Mouse (Mus musculus): ENCODE measurements around the gene Pp2d1. TPM values are rescaled to one million over a fixed set of nuclear protein-coding genes. Genes with fewer than 3 reads are reported as not detected.
"Not testable (repeated sequence)": the region's sequence is repeated elsewhere in the genome, so short reads cannot be mapped to it uniquely, and the experiment has no call there.

Pp2d1 gene
- polyA plus RNA-seq, 1 experiment from 2014 or later: 0.48 TPM

GRCm38 (mm10) chr17:53578249-53578648 lies 39.0 kb upstream of the Pp2d1 start:
- H3K36me3 ChIP-seq (replicated peaks; ENCODE audit: control insufficient read depth, insufficient read depth): no peaks in the 10 kb centered on the region
- no peaks in the 10 kb centered on the region for H3K27me3 ChIP-seq (ENCODE audit: control insufficient read depth, insufficient read depth, low read length)
- H3K9me3 ChIP-seq (ENCODE audit: control insufficient read depth, low read length): no peaks in the 10 kb centered on the region
- H3K9ac ChIP-seq: no peak overlapping the region
- no peak overlapping the region for H3K4me2 ChIP-seq (replicated peaks)
- no peak for DNase-seq (ENCODE audit: low spot score)
- no peaks in the 10 kb centered on the region for H3K4me1 ChIP-seq (replicated peaks; ENCODE audit: control insufficient read depth, insufficient read depth, low read length)
- WGBS: 82% methylated on average over 6 of the region's 6 CpGs
- no peak overlapping the region for H3K27ac ChIP-seq
- ATAC-seq (ENCODE audit: low FRiP score): no peak
- H3K4me3 ChIP-seq (replicated peaks; ENCODE audit: low read length): no peak overlapping the region

DNA sequence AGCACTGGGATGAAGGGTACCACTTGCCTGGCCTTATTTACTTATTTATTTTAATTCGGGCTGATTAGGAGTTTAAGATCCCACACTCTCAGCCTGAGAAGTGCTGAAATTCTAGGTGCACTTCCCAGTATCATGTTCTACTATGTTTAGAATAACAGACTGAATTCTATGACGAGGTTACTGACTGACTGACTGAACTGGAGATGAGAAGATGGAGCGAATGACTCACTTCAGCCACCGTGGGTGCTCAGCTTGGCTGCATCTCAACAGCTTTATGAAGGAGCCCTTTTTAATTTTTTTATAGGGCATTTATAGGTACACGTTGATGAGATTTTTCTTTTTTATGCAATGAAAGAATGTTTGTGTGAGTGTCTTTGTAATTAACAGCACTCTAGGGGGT lies 38.5 kb upstream of the Pp2d1 start:
- Histone ChIP-seq H3K36me3 (replicated peaks; ENCODE audit: control insufficient read depth, insufficient read depth) (no peaks in the 10 kb centered on the region), H3K9ac (no peak overlapping the region), H3K27me3 (ENCODE audit: control insufficient read depth, insufficient read depth, low read length) (no peaks in the 10 kb centered on the region), H3K4me3 (replicated peaks; ENCODE audit: low read length) (no peak overlapping the region), H3K4me1 (replicated peaks; ENCODE audit: control insufficient read depth, insufficient read depth, low read length) (no peaks in the 10 kb centered on the region), H3K4me2 (replicated peaks) (no peak overlapping the region), H3K9me3 (ENCODE audit: control insufficient read depth, low read length) (no peaks in the 10 kb centered on the region), H3K27ac (no peak overlapping the region)
- DNase-seq (ENCODE audit: low spot score) (no peak), ATAC-seq (ENCODE audit: low FRiP score) (no peak)
- 87% methylated on average over 5 of the region's 5 CpGs for WGBS

GRCm38 (mm10) chr17:53577151-53577550 lies 37.9 kb upstream of the Pp2d1 start:
- Histone ChIP-seq H3K27me3 (ENCODE audit: control insufficient read depth, insufficient read depth, low read length) (no peaks in the 10 kb centered on the region), H3K9ac (no peak overlapping the region), H3K4me2 (replicated peaks) (no peak overlapping the region), H3K4me1 (replicated peaks; ENCODE audit: control insufficient read depth, insufficient read depth, low read length) (no peaks in the 10 kb centered on the region), H3K4me3 (replicated peaks; ENCODE audit: low read length) (no peak overlapping the region), H3K9me3 (ENCODE audit: control insufficient read depth, low read length) (no peaks in the 10 kb centered on the region), H3K27ac (no peak overlapping the region), H3K36me3 (replicated peaks; ENCODE audit: control insufficient read depth, insufficient read depth) (no peaks in the 10 kb centered on the region)
- ATAC-seq (ENCODE audit: low FRiP score): no peak
- 81% methylated on average over 2 of the region's 2 CpGs for WGBS
- no peak for DNase-seq (ENCODE audit: low spot score)

GRCm38 (mm10) chr17:53573019-53573556 lies 33.8 kb upstream of the Pp2d1 start:
- H3K4me1 ChIP-seq (replicated peaks; ENCODE audit: control insufficient read depth, insufficient read depth, low read length): peaks cover 22% of the 10 kb centered on the region
- no peaks in the 10 kb centered on the region for H3K36me3 ChIP-seq (replicated peaks; ENCODE audit: control insufficient read depth, insufficient read depth)
- ATAC-seq (ENCODE audit: low FRiP score) (no peak), DNase-seq (ENCODE audit: low spot score) (no peak)
- H3K4me2 ChIP-seq (replicated peaks): no peak overlapping the region
- H3K9me3 ChIP-seq (ENCODE audit: control insufficient read depth, low read length): no peaks in the 10 kb centered on the region
- H3K4me3 ChIP-seq (replicated peaks; ENCODE audit: low read length): no peak overlapping the region
- H3K27ac ChIP-seq: no peak overlapping the region
- WGBS: 80% methylated on average over 4 of the region's 4 CpGs
- no peak overlapping the region for H3K9ac ChIP-seq
- no peaks in the 10 kb centered on the region for H3K27me3 ChIP-seq (ENCODE audit: control insufficient read depth, insufficient read depth, low read length)

DNA sequence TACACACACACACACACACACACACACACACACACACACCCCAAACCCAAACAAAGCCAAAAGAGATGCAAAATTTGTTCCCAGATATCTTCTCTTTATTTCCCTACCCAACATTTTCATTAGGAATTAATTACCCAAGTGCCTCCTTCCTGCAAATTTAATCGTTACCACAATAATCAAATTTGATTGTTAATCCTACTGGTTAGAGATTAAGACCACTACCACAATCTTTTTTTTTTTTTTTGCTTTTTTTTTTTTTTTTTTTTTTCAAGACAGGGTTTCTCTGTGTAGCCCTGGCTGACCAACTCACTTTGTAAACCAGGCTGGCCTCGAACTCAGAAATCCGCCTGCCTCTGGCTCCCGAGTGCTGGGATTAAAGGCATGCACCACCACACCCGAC lies 31.7 kb upstream of the Pp2d1 start:
- not testable (repeated sequence) for ATAC-seq (ENCODE audit: low FRiP score); H3K4me2 ChIP-seq (replicated peaks); H3K9me3 ChIP-seq (ENCODE audit: control insufficient read depth, low read length); H3K27me3 ChIP-seq (ENCODE audit: control insufficient read depth, insufficient read depth, low read length); H3K27ac ChIP-seq; H3K4me3 ChIP-seq (replicated peaks; ENCODE audit: low read length); DNase-seq (ENCODE audit: low spot score); H3K9ac ChIP-seq; H3K36me3 ChIP-seq (replicated peaks; ENCODE audit: control insufficient read depth, insufficient read depth)
- peaks cover 27% of the 10 kb centered on the region for H3K4me1 ChIP-seq (replicated peaks; ENCODE audit: control insufficient read depth, insufficient read depth, low read length)
- WGBS: 90% methylated on average over 5 of the region's 5 CpGs

- H3K36me3 ChIP-seq (replicated peaks; ENCODE audit: control insufficient read depth, insufficient read depth): no peaks in the 10 kb centered on the region
- H3K27ac ChIP-seq: 0 out of 2 replicates have a peak overlapping the region, but pooled peaks have one; percentile 24
- no peak overlapping the region for H3K4me3 ChIP-seq (replicated peaks; ENCODE audit: low read length)
- no peaks in the 10 kb centered on the region for H3K27me3 ChIP-seq (ENCODE audit: control insufficient read depth, insufficient read depth, low read length)
- 34% methylated on average over 10 of the region's 10 CpGs for WGBS
- no peak overlapping the region for H3K9ac ChIP-seq
- H3K4me1 ChIP-seq (replicated peaks; ENCODE audit: control insufficient read depth, insufficient read depth, low read length): peaks cover 29% of the 10 kb centered on the region
- H3K9me3 ChIP-seq (ENCODE audit: control insufficient read depth, low read length): no peaks in the 10 kb centered on the region
- no peak overlapping the region for H3K4me2 ChIP-seq (replicated peaks)
- no peak for ATAC-seq (ENCODE audit: low FRiP score)
- no peak for DNase-seq (ENCODE audit: low spot score)
Measured at GRCm38 (mm10) chr17:53570361-53570875, 31.2 kb upstream of the Pp2d1 start.

GRCm38 (mm10) chr17:53569829-53570228 lies 30.6 kb upstream of the Pp2d1 start:
- peaks cover 29% of the 10 kb centered on the region for H3K4me1 ChIP-seq (replicated peaks; ENCODE audit: control insufficient read depth, insufficient read depth, low read length)
- H3K27me3 ChIP-seq (ENCODE audit: control insufficient read depth, insufficient read depth, low read length): no peaks in the 10 kb centered on the region
- no peak overlapping the region for H3K4me3 ChIP-seq (replicated peaks; ENCODE audit: low read length)
- DNase-seq (ENCODE audit: low spot score) (peak; percentile 44), ATAC-seq (ENCODE audit: low FRiP score) (no peak)
- H3K9me3 ChIP-seq (ENCODE audit: control insufficient read depth, low read length): no peaks in the 10 kb centered on the region
- H3K27ac ChIP-seq: no peak overlapping the region
- H3K9ac ChIP-seq: no peak overlapping the region
- no peaks in the 10 kb centered on the region for H3K36me3 ChIP-seq (replicated peaks; ENCODE audit: control insufficient read depth, insufficient read depth)
- H3K4me2 ChIP-seq (replicated peaks): peak overlapping the region; percentile 28
- 50% methylated on average over 6 of the region's 6 CpGs for WGBS

DNA sequence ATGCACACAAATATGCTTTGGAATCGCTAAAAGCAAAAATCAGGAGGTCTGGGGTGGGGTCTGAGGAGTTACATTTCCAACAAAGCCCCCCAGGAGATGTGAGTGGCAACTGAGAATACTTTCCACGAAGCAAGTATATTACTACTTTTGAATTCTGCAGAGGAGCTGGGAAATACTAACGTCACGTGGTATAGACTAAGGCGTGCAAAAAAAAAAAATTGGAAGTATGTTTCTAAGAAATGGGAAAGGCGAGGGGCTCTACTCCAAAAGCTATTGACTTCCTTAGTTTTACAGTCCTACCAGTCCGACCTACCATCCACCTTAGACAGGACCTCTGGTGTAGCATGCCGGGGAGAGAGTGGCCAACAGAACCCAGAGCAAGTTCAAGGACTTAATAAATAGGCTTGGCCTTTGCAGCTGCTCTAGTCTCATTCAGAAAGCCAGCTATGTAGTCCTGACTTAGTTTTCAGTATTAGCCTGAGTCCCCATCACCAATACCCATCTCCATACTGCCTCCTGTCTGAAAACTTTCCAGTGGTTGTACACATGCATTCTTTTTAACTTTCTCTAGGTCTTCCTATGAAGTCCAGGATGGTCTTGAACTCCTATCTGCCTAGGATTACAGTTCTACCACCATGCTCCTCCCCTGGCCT lies 29.6 kb upstream of the Pp2d1 start:
- Histone ChIP-seq H3K9me3 (ENCODE audit: control insufficient read depth, low read length) (no peaks in the 10 kb centered on the region), H3K27me3 (ENCODE audit: control insufficient read depth, insufficient read depth, low read length) (no peaks in the 10 kb centered on the region), H3K4me2 (replicated peaks) (peak overlapping the region; percentile 84), H3K27ac (peak overlapping the region; percentile 96), H3K4me3 (replicated peaks; ENCODE audit: low read length) (peak overlapping the region; percentile 94), H3K9ac (peak overlapping the region; percentile 95), H3K36me3 (replicated peaks; ENCODE audit: control insufficient read depth, insufficient read depth) (no peaks in the 10 kb centered on the region), H3K4me1 (replicated peaks; ENCODE audit: control insufficient read depth, insufficient read depth, low read length) (peaks cover 29% of the 10 kb centered on the region)
- DNase-seq (ENCODE audit: low spot score): no peak
- WGBS: 31% methylated on average over 8 of the region's 8 CpGs
- ATAC-seq (ENCODE audit: low FRiP score): no peak

DNA sequence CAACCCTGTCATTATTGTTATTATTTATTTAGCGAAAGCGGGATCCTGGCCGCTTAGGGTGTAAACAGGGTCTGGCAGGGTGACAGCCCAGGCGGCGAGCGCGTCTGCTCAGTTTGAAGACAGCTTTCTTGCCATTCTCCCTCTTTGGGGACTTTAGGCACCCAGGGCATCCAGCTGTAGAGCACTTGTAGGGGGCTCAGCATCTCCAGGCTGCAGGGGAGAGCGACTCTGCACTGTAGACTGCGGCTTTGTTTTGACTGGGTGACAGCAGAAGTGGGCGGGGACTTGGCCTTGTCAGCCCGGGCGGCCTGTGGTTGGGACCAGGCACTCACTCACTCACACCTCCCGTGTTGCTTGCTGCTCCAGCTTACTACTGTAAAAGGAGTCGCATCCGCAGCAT lies 28.9 kb upstream of the Pp2d1 start:
- Histone ChIP-seq H3K27ac (peak overlapping the region; percentile 96), H3K36me3 (replicated peaks; ENCODE audit: control insufficient read depth, insufficient read depth) (no peaks in the 10 kb centered on the region), H3K4me2 (replicated peaks) (peak overlapping the region; percentile 84), H3K9me3 (ENCODE audit: control insufficient read depth, low read length) (no peaks in the 10 kb centered on the region), H3K27me3 (ENCODE audit: control insufficient read depth, insufficient read depth, low read length) (no peaks in the 10 kb centered on the region), H3K4me3 (replicated peaks; ENCODE audit: low read length) (peak overlapping the region; percentile 94), H3K4me1 (replicated peaks; ENCODE audit: control insufficient read depth, insufficient read depth, low read length) (peaks cover 29% of the 10 kb centered on the region), H3K9ac (peak overlapping the region; percentile 95)
- under 1% methylated on average over 15 of the region's 15 CpGs for WGBS
- ATAC-seq (ENCODE audit: low FRiP score) (peak; percentile 91), DNase-seq (ENCODE audit: low spot score) (peak; percentile 63)
